Mouse (Mus musculus) left cerebral cortex, adult 9 months (tissue): ENCODE results near the gene Efcab10.

ENCODE experiments used
- DNase-seq, 2 experiments: peaks; one replicate each; pipeline ENCODE4 v3.0.0; 2022; ENCODE audit warnings: low spot score in 2 of 2

Efcab10 gene

DNA sequence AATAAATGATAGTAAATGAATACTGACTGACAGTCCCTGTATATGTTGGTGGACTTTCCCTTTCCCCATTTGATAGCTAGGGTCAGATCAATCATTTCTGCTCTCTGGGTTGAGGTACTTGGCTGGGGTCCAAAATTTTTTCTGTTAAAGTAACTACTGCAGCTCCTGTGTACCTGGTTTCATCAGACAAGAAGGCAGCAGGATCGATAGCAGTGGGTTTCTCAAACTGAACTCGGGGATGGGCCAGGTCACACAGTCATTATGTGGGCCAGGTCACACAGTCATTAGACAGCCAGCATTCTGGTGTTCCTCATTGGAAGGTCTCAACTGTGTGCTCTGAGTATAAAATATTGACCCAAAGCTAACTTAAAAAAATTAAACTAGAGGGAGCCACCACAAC lies 33.1 kb downstream of the Efcab10 start:
- DNase-seq = no peak

DNA sequence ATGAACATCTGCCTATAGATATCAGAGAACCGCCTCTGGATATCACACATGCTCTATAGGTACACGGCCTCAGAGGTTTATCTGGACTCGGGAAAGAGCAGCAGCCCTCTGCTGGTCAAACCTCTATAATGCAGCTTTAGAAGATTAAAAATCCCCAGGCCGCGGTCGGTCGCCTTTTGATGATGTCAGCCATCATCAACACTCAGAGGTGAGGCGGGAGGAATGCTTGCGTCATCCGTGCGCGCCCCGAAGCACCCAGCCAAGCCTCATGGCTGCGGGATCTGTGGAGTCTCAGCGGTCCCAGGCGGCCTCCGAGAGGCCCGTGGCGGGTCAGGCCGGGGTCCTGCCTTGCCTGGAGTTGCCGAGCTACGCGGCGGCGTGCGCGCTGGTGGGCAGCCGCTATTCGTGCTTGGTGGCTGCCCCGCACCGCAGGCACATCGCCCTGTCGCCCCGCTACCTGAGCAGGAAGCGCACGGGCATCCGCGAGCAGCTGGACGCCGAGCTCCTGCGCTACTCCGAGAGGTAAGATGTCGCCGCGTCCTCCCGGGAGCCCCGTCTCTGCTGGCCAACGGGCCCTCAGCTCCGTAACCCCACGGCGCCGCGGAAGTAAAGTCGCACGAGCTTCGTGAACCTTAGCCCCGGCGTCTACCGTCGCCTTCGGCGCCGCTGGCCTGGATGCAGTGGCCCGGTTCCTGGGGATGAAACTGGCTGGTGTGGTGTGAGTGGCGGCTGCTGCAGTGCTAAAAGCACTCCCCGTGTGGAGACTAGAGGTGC lies 34.9 kb downstream of the Efcab10 start, which contains the start of gene Twistnb:
Gene Twistnb (plus strand): TSS at position 249 of the 774 bp plus-strand sequence.
- peak; percentile 95 to 100 for DNase-seq

DNA sequence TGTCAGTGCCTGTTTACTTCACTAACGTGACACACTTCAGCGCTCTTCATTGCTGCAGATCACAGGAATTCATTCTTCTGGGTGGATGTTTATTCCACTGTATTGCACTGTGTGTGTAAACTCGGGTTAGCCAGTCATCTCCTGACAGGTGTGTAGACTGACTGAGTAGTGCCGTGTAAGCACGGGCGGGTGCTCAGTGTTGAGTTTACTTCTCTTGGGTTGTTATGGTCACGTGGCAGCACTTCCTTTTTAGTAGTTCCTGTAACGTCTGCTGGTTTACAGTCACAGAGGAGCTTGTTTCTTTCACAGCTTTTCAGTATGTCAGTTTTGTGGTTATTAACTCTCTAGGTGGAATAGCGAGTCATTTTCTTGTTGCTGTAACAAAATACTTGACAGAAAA lies 39.2 kb downstream of the Efcab10 start:
- no peak for DNase-seq

DNA sequence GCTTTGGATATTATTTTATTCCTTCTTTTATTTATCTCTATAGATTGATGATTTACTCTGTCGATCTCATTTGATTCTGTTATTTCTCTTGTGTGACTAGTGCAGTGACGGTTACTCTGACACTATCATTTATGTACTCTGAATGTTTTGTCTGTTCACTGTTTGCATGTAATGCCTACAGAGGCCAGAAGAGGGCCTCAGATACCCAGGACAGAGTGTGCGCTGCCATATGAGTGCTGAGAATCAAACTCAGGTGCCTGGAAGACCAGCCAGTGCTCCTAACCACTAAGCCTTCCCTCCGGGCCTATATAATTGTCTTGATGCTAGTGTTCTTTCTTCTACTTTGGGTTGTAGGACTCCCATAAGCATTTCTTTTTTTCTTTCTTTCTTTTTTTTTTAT lies 40.1 kb downstream of the Efcab10 start:
- no peak for DNase-seq
